Mouse (Mus musculus) small intestine, adult 2 months (tissue): ENCODE data around the gene Mettl17. TPM values are rescaled to one million over a fixed set of nuclear protein-coding genes. Genes with fewer than 3 reads are reported as not detected.
"Not testable (repeated sequence)": the region's sequence is repeated elsewhere in the genome, so short reads cannot be mapped to it uniquely, and the experiment has no call there.

Experiments
- H3K27ac ChIP-seq: fragments of 200-500 bp; 2 replicates; pipeline ENCODE4 v1.5.1; 2012; ENCODE audit warnings: low read depth, low read length, control low read depth, inconsistent platforms; ENCODE audit not compliant: insufficient read depth
- H3K27me3 ChIP-seq: fragments of 200-500 bp; 2 replicates; pipeline ENCODE4 v1.6.1; 2012; ENCODE audit warnings: mild to moderate bottlenecking, moderate library complexity, low read length, inconsistent platforms; ENCODE audit not compliant: control insufficient read depth, insufficient read depth
- H3K36me3 ChIP-seq: fragments of 200-500 bp; 2 replicates; pipeline ENCODE4 v1.6.1; 2012; ENCODE audit warnings: mild to moderate bottlenecking, low read length, control low read depth, inconsistent platforms; ENCODE audit not compliant: control insufficient read depth, insufficient read depth
- H3K4me1 ChIP-seq: fragments of 200-500 bp; 2 replicates; pipeline ENCODE4 v1.6.1; 2012; ENCODE audit warnings: low read length, inconsistent platforms, mixed read lengths; ENCODE audit not compliant: control insufficient read depth, insufficient read depth, insufficient read length
- H3K4me3 ChIP-seq: fragments of 200-500 bp; 2 replicates; pipeline ENCODE4 v1.5.1; 2012; ENCODE audit warnings: low read depth, mild to moderate bottlenecking, control low read depth, inconsistent platforms, low read length, moderate library complexity
- CTCF ChIP-seq: fragments of 200-500 bp; IDR thresholded peaks from 2 replicates; pipeline ENCODE4 v1.5.1; 2012; ENCODE audit warnings: low read depth, mild to moderate bottlenecking, control low read depth, inconsistent platforms, low read length, moderate library complexity, mixed read lengths; ENCODE audit not compliant: insufficient replicate concordance, insufficient read length; ENCODE audit errors: extremely low read depth
- POLR2A ChIP-seq: fragments of 200-500 bp; IDR thresholded peaks from 2 replicates; pipeline ENCODE4 v1.6.1; 2012; ENCODE audit warnings: low read depth, mild to moderate bottlenecking, control low read depth, inconsistent platforms, low read length, moderate library complexity
- WGBS: fragments of 180-500 bp; shearing (Covaris S2); methylation state at CpG from one replicate; pipeline ENCODE4 v1.1.7; 2018; 5-methylcytosine and 5-hydroxymethylcytosine counted together
- polyA plus RNA-seq: library from polyadenylated mRNA; depleted of rRNA; stranded (reverse); fragments of >200 nt; gene quantifications from 2 replicates; pipeline ENCODE4 v1.2.3, GENCODE M21; 2012; rRNA removed

The Mettl17 gene
- 11.2 and 16.9 TPM in 2 replicates for polyA plus RNA-seq

- H3K27ac ChIP-seq: peak within 1 kb of the TSS; percentile 25
- H3K27me3 ChIP-seq: no peaks in the 10 kb centered on the region
- WGBS: under 1% methylated on average over 43 of the region's 43 CpGs
- H3K4me1 ChIP-seq: no peaks in the 10 kb centered on the region; the same call in 1 of the 2 replicates
- peaks cover 18% of the 10 kb centered on the region for H3K36me3 ChIP-seq
- H3K4me3 ChIP-seq: peak within 1 kb of the TSS; percentile 96
- peak; percentile 48; the same call in 1 of the 2 replicates for TF ChIP-seq POLR2A
- peak; percentile 22; the same call in 1 of the 2 replicates for TF ChIP-seq CTCF
Observed at GRCm38 (mm10) chr14:51884598-51885331, at the start of gene Mettl17. Gene Mettl17 (plus strand): TSS chr14:51884842.

GRCm38 (mm10) chr14:51838480-51838879 is 46.2 kb upstream of the Mettl17 start:
- H3K4me3 ChIP-seq, H3K4me1 ChIP-seq, H3K27ac ChIP-seq, H3K27me3 ChIP-seq, H3K36me3 ChIP-seq: not testable (repeated sequence)
- WGBS: 20% methylated on average over 2 of the region's 2 CpGs

GRCm38 (mm10) chr14:51842250-51842649 is 42.4 kb upstream of the Mettl17 start:
- no peak overlapping the region for H3K27ac ChIP-seq
- H3K4me1 ChIP-seq: no peaks in the 10 kb centered on the region
- no peaks in the 10 kb centered on the region for H3K36me3 ChIP-seq
- no peak overlapping the region for H3K4me3 ChIP-seq
- 49% methylated on average over 1 of the region's 1 CpGs for WGBS
- TF ChIP-seq POLR2A (no peak), CTCF (no peak)
- H3K27me3 ChIP-seq: peaks cover 3% of the 10 kb centered on the region

- no peak for TF ChIP-seq POLR2A
- TF ChIP-seq CTCF: no peak
Observed at GRCm38 (mm10) chr14:51842781-51843180, 41.9 kb upstream of the Mettl17 start.

GRCm38 (mm10) chr14:51843882-51844281 is 40.8 kb upstream of the Mettl17 start:
- no peaks in the 10 kb centered on the region for H3K36me3 ChIP-seq
- H3K27ac ChIP-seq: no peak overlapping the region
- no peak overlapping the region for H3K4me3 ChIP-seq
- H3K27me3 ChIP-seq: peaks cover 3% of the 10 kb centered on the region
- no peaks in the 10 kb centered on the region for H3K4me1 ChIP-seq
- TF ChIP-seq POLR2A: no peak
- no peak for TF ChIP-seq CTCF

More at GRCm38 (mm10) chr14:51842781-51843180, 41.9 kb upstream of the Mettl17 start:
- Histone ChIP-seq H3K4me1 (no peaks in the 10 kb centered on the region), H3K27me3 (peaks cover 3% of the 10 kb centered on the region), H3K4me3 (no peak overlapping the region), H3K27ac (no peak overlapping the region), H3K36me3 (no peaks in the 10 kb centered on the region)
- 32% methylated on average over 2 of the region's 2 CpGs for WGBS

- Histone ChIP-seq H3K36me3 (no peaks in the 10 kb centered on the region), H3K27me3 (peaks cover 3% of the 10 kb centered on the region), H3K27ac (no peak overlapping the region), H3K4me1 (no peaks in the 10 kb centered on the region), H3K4me3 (no peak overlapping the region)
- no peak for TF ChIP-seq POLR2A
- TF ChIP-seq CTCF: no peak
- 35% methylated on average over 3 of the region's 3 CpGs for WGBS
Observed at GRCm38 (mm10) chr14:51846566-51846965, 38.1 kb upstream of the Mettl17 start.

- H3K4me1 ChIP-seq, H3K27ac ChIP-seq, H3K4me3 ChIP-seq, H3K36me3 ChIP-seq, H3K27me3 ChIP-seq: not testable (repeated sequence)
- 51% methylated on average over 3 of the region's 3 CpGs for WGBS
Observed at GRCm38 (mm10) chr14:51851006-51851405, 33.6 kb upstream of the Mettl17 start.
